Mouse (Mus musculus) cerebellum, adult 2 months (tissue): ENCODE results near the gene Sox5.

ENCODE experiments used
- CTCF ChIP-seq: fragments of 200-500 bp; IDR thresholded peaks from 2 replicates; pipeline ENCODE4 v1.5.1; 2011; ENCODE audit warnings: low read depth, mild to moderate bottlenecking, control low read depth, low read length, moderate library complexity, borderline replicate concordance; ENCODE audit not compliant: insufficient read depth
- POLR2A ChIP-seq: fragments of 200-500 bp; IDR thresholded peaks from 2 replicates; pipeline ENCODE4 v1.6.1; 2011; ENCODE audit warnings: low read length, control low read depth, borderline replicate concordance; ENCODE audit not compliant: insufficient read depth

- TF ChIP-seq CTCF (no peak), POLR2A (no peak)
Measured at GRCm38 (mm10) chr6:143831246-143831645, 950.5 kb downstream of the Sox5 start.
